Mouse (Mus musculus): ENCODE measurements around the gene Thap11.

DNA sequence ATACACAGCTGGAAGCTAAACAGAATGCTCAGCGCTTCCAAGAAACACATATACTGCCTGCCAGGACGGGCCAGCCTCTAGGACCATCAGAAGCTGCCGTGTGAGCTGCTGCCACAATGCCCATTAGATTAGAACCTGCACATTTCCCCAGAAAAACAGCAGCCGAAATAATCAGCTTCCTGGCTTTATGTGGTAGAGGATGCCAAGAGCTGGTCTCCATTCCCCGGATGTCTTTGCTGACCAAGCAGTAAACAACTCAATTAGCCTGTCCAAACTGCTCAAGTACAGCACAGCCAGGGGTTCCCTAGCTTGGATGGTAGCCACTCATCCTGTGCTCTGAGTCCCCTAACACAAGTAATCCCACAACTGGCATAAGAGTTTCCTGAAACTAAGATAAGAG, 47.2 kb upstream of the Thap11 start:
- TF ChIP-seq POLR2A (IDR thresholded peaks at IDR 0.05; ENCODE audit: low read depth, low read length) (no peak), CTCF (conservative IDR thresholded peaks at IDR 0.05; ENCODE audit: insufficient read depth, insufficient read length, low read depth, low read length) (no peak)
